Mouse (Mus musculus) stomach, postnatal 0 days (tissue): ENCODE measurements around the gene Esrrb.

Experiments used
- CTCF ChIP-seq: IDR thresholded peaks from 2 replicates; pipeline ENCODE4 v1.5.1; 2016; ENCODE audit warnings: antibody characterized with exemption, low read depth, mild to moderate bottlenecking, moderate library complexity
- EP300 ChIP-seq: optimal IDR thresholded peaks from 2 replicates; pipeline ENCODE3; 2016; ENCODE audit warnings: antibody characterized with exemption

DNA sequence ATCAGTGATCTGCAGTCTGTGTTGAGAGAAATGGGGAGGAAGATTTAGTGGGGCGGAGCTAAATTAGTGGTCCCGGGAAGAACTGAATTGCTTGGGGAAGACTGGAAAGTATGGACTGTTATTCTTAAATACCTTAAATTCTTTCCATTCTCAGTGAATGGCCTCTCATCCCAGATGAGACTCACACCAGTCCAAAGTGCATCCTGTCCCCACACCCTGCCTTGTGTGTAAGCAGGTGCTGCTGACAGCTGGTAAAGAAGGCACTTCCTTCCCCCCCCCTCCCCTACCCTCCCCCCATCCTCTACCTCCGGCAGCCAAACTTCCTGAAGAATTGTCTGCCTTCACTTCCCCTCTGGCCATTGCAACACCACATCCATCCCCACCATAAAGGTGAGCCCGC is 105.3 kb downstream of the Esrrb start:
- TF ChIP-seq EP300 (no peak), CTCF (no peak)
